Mouse (Mus musculus) liver, postnatal 0 days (tissue): Measurements from ENCODE around the gene Lsp1.

Experiments
- CTCF ChIP-seq: sonication (generic); IDR thresholded peaks from 2 replicates; pipeline ENCODE4 v1.5.1; 2016; ENCODE audit warnings: antibody characterized with exemption, low read depth
- EP300 ChIP-seq: IDR thresholded peaks from 2 replicates; pipeline ENCODE4 v1.6.1; 2016; ENCODE audit warnings: antibody characterized with exemption, low read depth, mild to moderate bottlenecking

- TF ChIP-seq EP300 (no peak), CTCF (no peak)
These were observed 79.2 kb downstream of the Lsp1 start for GRCm38 (mm10) chr7:142539828-142540227.
